Mouse (Mus musculus): ENCODE results near the gene Intu. TPM values are rescaled to one million over a fixed set of nuclear protein-coding genes. Genes with fewer than 3 reads are reported as not detected.

Gene Intu
- polyA plus RNA-seq (2012; rRNA removed): 4.0 and 4.6 TPM in 2 replicates

DNA sequence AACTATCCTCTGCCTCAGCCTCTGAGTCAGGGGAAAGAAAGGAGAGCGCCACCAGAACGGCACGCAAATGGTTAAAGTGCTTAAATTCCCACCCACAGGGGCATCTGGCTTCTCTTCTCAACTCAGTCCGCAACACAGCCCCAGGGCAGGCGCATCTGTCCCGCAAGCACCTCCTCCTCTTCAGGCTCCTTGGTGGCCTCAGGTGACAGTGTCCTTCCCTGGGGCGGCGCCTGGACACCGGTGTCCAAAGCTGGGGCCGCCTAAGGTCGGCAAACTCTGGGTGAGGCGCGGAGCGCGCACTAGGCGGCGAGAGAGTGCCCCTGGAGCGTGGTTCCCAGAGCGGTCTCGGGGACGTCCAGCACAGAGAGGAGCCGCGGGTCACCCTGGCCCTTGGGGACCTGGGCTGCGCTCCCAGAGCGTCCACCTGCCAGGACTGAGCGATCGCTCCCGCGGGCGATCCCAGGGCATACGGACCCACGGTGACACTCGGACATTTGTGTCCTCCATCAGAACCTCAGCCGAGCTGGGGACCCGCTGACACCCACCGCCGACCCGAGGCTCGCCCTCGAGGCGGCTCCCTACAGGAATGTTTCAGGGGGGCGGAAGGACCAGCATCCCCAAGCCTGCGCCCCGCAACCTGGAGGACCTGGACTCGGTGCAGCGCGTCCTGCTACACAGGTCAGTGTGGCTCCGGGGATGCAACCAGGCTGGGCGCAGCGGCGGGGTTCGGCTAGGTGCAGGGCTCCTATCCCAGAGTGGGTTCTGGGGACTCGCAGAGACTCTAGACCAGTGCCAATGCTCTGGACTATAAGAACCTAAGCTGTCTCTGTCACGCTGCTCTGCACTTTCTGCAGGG, at the start of gene Intu:
Gene Intu (plus strand): TSS at position 1 of the 856 bp plus-strand sequence.
- TF ChIP-seq POLR2A (IDR thresholded peaks at IDR 0.05; ENCODE audit: borderline replicate concordance, insufficient read depth, low read length) (no peak), CTCF (IDR thresholded peaks at IDR 0.05; ENCODE audit: borderline replicate concordance, insufficient read depth, low read depth, low read length) (no peak)
- H3K4me3 ChIP-seq (replicated peaks; ENCODE audit: insufficient read depth, low read depth, low read length): peak within 1 kb of the TSS; percentile 34
- DNase-seq: peak; percentile 29 to 35
- no peaks in the 10 kb centered on the region; the same call in 1 of the 2 replicates for H3K27me3 ChIP-seq (ENCODE audit: control insufficient read depth, insufficient read depth, low read length)
- H3K27ac ChIP-seq (ENCODE audit: insufficient read depth, low read length): no peak within 1 kb of the TSS
- H3K4me1 ChIP-seq (ENCODE audit: control insufficient read depth, insufficient read depth, low read length): 0 out of 2 replicates have a peak, but pooled peaks cover 4% of the 10 kb centered on the region
- WGBS: 1% methylated on average over 54 of the region's 54 CpGs

DNA sequence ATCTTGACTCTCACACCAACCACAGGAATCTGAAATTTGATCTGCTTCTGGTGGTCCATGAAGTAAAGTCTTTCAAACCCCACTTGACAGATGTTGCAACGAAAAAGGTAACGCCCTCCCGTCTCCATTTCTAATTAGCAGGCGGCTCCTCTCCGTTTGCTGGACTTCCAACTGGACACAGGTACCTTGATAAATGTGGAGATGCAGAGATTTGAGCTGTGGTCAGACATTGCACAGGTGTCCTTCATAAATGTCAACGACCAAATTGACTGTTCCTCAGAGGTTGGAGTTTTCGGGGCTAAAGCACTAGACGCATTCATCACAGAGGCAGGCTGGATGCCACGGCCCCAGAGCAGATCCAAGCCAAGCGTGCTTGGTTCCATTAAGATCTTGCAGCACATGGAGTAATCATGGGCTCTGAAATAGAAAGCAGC, 47.8 kb upstream of the Intu start:
- Histone ChIP-seq H3K4me3 (replicated peaks; ENCODE audit: insufficient read depth, low read depth, low read length) (no peak overlapping the region), H3K27me3 (ENCODE audit: control insufficient read depth, insufficient read depth, low read length) (no peaks in the 10 kb centered on the region), H3K4me1 (ENCODE audit: control insufficient read depth, insufficient read depth, low read length) (no peaks in the 10 kb centered on the region), H3K27ac (ENCODE audit: insufficient read depth, low read length) (no peak overlapping the region)
- no peak for DNase-seq
- no peak for TF ChIP-seq POLR2A (IDR thresholded peaks at IDR 0.05; ENCODE audit: borderline replicate concordance, insufficient read depth, low read length)
- no peak for TF ChIP-seq CTCF (IDR thresholded peaks at IDR 0.05; ENCODE audit: borderline replicate concordance, insufficient read depth, low read depth, low read length)
- WGBS: 75% methylated on average over 10 of the region's 10 CpGs

DNA sequence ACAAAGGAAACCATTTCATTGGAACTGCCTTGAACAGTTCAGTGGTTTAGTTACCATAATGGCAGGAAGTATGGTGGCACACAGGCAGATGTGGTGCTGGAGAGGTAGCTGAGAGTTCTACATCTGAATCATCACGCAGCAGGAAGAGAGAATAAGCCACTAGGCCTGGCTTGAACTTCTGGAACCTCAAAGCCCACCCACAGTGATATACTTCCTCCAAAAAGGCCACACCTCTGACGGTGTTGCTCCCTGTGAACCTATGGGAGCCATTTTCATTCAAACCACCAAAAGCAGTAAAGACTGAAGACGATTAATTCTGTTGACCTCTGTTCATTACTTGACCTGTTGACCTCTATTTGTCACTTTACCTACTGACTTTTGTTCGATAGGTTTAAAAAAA, 43.7 kb upstream of the Intu start:
- 86% methylated on average over 4 of the region's 4 CpGs for WGBS
- Histone ChIP-seq H3K4me3 (replicated peaks; ENCODE audit: insufficient read depth, low read depth, low read length) (no peak overlapping the region), H3K27ac (ENCODE audit: insufficient read depth, low read length) (no peak overlapping the region), H3K27me3 (ENCODE audit: control insufficient read depth, insufficient read depth, low read length) (no peaks in the 10 kb centered on the region), H3K4me1 (ENCODE audit: control insufficient read depth, insufficient read depth, low read length) (no peaks in the 10 kb centered on the region)
- DNase-seq: no peak
- no peak for TF ChIP-seq CTCF (IDR thresholded peaks at IDR 0.05; ENCODE audit: borderline replicate concordance, insufficient read depth, low read depth, low read length)
- TF ChIP-seq POLR2A (IDR thresholded peaks at IDR 0.05; ENCODE audit: borderline replicate concordance, insufficient read depth, low read length): no peak

DNA sequence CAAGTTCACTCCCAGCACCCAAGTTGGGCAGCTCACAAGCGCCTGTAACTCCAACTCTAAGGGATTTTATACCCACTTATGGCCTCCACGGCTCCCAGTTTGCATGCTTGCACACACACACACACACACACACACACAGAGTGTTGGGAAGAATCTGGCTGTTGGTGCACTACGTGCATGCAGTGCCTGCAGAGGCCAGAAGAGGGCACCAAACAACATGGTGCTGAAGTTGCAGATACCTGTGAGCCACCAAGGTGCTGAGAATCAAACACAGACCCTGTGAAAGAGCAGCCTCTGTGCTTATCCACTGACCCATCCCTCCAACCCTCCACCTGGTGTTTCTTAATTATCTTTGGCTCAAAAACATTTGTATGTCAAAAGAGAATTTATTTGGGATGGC, 39.3 kb upstream of the Intu start:
- no peak for DNase-seq
- WGBS: 90% methylated on average over 3 of the region's 3 CpGs
- no peaks in the 10 kb centered on the region for H3K4me1 ChIP-seq (ENCODE audit: control insufficient read depth, insufficient read depth, low read length)
- no peak for TF ChIP-seq CTCF (IDR thresholded peaks at IDR 0.05; ENCODE audit: borderline replicate concordance, insufficient read depth, low read depth, low read length)
- no peak for TF ChIP-seq POLR2A (IDR thresholded peaks at IDR 0.05; ENCODE audit: borderline replicate concordance, insufficient read depth, low read length)
- no peak overlapping the region for H3K4me3 ChIP-seq (replicated peaks; ENCODE audit: insufficient read depth, low read depth, low read length)
- H3K27me3 ChIP-seq (ENCODE audit: control insufficient read depth, insufficient read depth, low read length): no peaks in the 10 kb centered on the region
- H3K27ac ChIP-seq (ENCODE audit: insufficient read depth, low read length): no peak overlapping the region

DNA sequence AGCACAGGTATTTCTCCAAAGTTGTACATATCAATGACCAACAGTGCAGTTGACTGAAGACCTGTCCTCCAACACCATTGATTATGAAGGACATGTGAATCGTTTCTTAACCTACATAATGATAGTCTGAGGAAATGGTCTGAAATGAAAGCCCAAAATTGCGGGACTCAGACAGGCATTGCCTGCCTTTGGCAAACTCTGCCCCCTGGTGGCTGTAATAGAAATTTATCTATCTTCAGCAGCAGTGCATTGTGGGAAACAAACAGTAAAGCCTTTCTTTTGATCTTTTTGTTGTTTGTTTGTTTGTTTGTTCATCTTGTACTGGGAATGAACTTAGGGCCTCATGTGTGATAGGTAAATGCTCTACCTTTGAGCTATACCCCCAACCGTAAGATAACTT, 32.2 kb upstream of the Intu start:
- DNase-seq: no peak
- H3K4me1 ChIP-seq (ENCODE audit: control insufficient read depth, insufficient read depth, low read length): no peaks in the 10 kb centered on the region
- no peaks in the 10 kb centered on the region for H3K27me3 ChIP-seq (ENCODE audit: control insufficient read depth, insufficient read depth, low read length)
- no peak for TF ChIP-seq CTCF (IDR thresholded peaks at IDR 0.05; ENCODE audit: borderline replicate concordance, insufficient read depth, low read depth, low read length)
- TF ChIP-seq POLR2A (IDR thresholded peaks at IDR 0.05; ENCODE audit: borderline replicate concordance, insufficient read depth, low read length): no peak
- H3K4me3 ChIP-seq (replicated peaks; ENCODE audit: insufficient read depth, low read depth, low read length): no peak overlapping the region
- H3K27ac ChIP-seq (ENCODE audit: insufficient read depth, low read length): no peak overlapping the region
- 89% methylated on average over 3 of the region's 3 CpGs for WGBS

DNA sequence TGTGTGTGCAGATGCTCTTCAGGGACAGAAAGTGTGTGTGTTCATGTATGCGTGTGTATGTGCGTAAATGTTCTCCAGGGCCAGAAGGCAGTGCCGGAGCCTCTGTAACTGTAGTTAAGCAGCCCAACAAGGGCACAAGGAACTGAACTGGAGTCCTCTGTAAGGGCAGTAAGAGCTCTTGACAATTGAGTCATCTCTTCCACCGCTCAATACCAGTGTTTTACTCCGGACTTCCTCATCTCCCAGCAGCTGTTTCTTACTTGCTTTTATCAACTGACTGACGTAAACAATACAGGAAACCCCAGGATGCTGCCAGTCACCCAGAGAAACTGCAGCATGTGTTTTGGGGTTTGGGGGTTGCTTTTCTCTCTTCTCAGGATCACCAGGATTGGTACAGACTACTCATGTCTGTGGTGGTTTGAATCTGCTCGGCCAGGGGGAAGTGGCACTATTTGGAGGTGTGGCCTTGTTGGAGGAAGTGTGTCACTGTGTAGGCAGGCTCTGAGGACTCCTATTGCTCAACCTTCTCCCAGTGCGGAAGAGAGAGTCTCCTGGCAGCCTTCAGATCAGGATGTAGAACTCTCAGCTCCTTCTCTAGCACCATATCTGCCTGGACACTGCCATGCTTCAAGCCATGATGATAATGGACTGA, 30.8 kb upstream of the Intu start:
- H3K27me3 ChIP-seq (ENCODE audit: control insufficient read depth, insufficient read depth, low read length): no peaks in the 10 kb centered on the region
- H3K4me1 ChIP-seq (ENCODE audit: control insufficient read depth, insufficient read depth, low read length): no peaks in the 10 kb centered on the region
- H3K27ac ChIP-seq (ENCODE audit: insufficient read depth, low read length): no peak overlapping the region
- no peak for DNase-seq
- TF ChIP-seq POLR2A (IDR thresholded peaks at IDR 0.05; ENCODE audit: borderline replicate concordance, insufficient read depth, low read length) (no peak), CTCF (IDR thresholded peaks at IDR 0.05; ENCODE audit: borderline replicate concordance, insufficient read depth, low read depth, low read length) (no peak)
- H3K4me3 ChIP-seq (replicated peaks; ENCODE audit: insufficient read depth, low read depth, low read length): no peak overlapping the region
- WGBS: 75% methylated on average over 8 of the region's 8 CpGs

GRCm38 (mm10) chr3:40504377-40504776, 26.7 kb upstream of the Intu start:
- WGBS: 38% methylated on average over 5 of the region's 5 CpGs
- TF ChIP-seq CTCF (IDR thresholded peaks at IDR 0.05; ENCODE audit: borderline replicate concordance, insufficient read depth, low read depth, low read length) (no peak), POLR2A (IDR thresholded peaks at IDR 0.05; ENCODE audit: borderline replicate concordance, insufficient read depth, low read length) (no peak)

More at GRCm38 (mm10) chr3:40504377-40504776, 26.7 kb upstream of the Intu start:
- Histone ChIP-seq H3K27ac (ENCODE audit: insufficient read depth, low read length) (no peak overlapping the region), H3K4me1 (ENCODE audit: control insufficient read depth, insufficient read depth, low read length) (no peaks in the 10 kb centered on the region), H3K27me3 (ENCODE audit: control insufficient read depth, insufficient read depth, low read length) (no peaks in the 10 kb centered on the region), H3K4me3 (replicated peaks; ENCODE audit: insufficient read depth, low read depth, low read length) (no peak overlapping the region)
- no peak for DNase-seq
